ENCODE assay signal across 12 mouse cellular contexts in genomic region chr8:118288259-118288952, GRCm38 (mm10). TPM values are rescaled to one million over a fixed set of nuclear protein-coding genes. Genes with fewer than 3 reads are reported as not detected.
DNase-seq lines count a peak whose midpoint lies in the region.
"Had no signal": no experiment of that assay in that cellular context is flagged by ENCODE, and none has a peak within 500 bp of the region (broad histone marks: within the 10 kb centered on the region; RNA-seq: fewer than 3 reads in every experiment).

No protein-coding gene starts in this region.

- DNase-seq in gastrocnemius, adult 18-20 months (ENCODE audit: low spot score), result peak; percentile 35
- no peak for DNase-seq in gastrocnemius, postnatal 10 days
- peak; percentile 39 to 40 for DNase-seq in layer of hippocampus, postnatal 10 days (ENCODE audit: low spot score in 2 of 2)
- no peak for DNase-seq in layer of hippocampus, postnatal 36 days
- DNase-seq in brain, adult 2 months (ENCODE audit: low read depth, low spot score), result peak; percentile 31
- peak; percentile 19 for DNase-seq in heart, postnatal 4 days
- no peak for DNase-seq in frontal cortex, adult 2 months (ENCODE audit: extremely low spot score in 1 of 2, low spot score in 1 of 2)
- no peak for DNase-seq in thymus, postnatal 10 days (ENCODE audit: low spot score in 2 of 2)
- DNase-seq: adrenal gland, adult 8-10 months; layer of hippocampus, adult 9-11 months; thymus, adult 2 months had no signal

RNA-seq across cellular contexts. Expression of gene Cdh13, which starts 4.9 kb away (rescaled TPM):
- 100 to 1,000 TPM in 1 of 2 experiments, 10 to 100 TPM in 1; 95.8 to 111 TPM for total RNA-seq in gastrocnemius, adult 18-20 months (2021)
- total RNA-seq in gastrocnemius, postnatal 10 days (2021), result 100 to 1,000 TPM; 165 to 166 TPM
- 10 to 100 TPM; 74.9 to 76.6 TPM for total RNA-seq in layer of hippocampus, postnatal 10 days (2021)
- total RNA-seq in layer of hippocampus, postnatal 36 days (2021), result 10 to 100 TPM; 37.3 to 41.5 TPM
- total RNA-seq in heart, postnatal 4 days (2021), result 100 to 1,000 TPM; 178 to 201 TPM
- polyA plus RNA-seq in frontal cortex, adult 2 months (2012; rRNA removed), result 39.9 and 44.9 TPM in 2 replicates
- total RNA-seq: common myeloid progenitor, adult 5-6 weeks had no signal

Comparison
In these comparisons a context has a peak if more than half of its experiments do, and no peak if none do; other contexts are left out.
1. DNase-seq: peak in gastrocnemius, adult 18-20 months (single experiment), layer of hippocampus, postnatal 10 days (2 of 2), brain, adult 2 months (single experiment) and heart, postnatal 4 days (single experiment); none in gastrocnemius, postnatal 10 days (single experiment), layer of hippocampus, postnatal 36 days (0 of 2), frontal cortex, adult 2 months (0 of 2) and thymus, postnatal 10 days (0 of 2).